Mouse (Mus musculus) effector memory CD4-positive, alpha-beta T cell, adult 5 months (primary cell): Measurements from ENCODE around the gene Klk1b5. TPM values are rescaled to one million over a fixed set of nuclear protein-coding genes. Genes with fewer than 3 reads are reported as not detected.

Experiments
- polyA plus RNA-seq: library from polyadenylated mRNA; unstranded; fragments of 100-300 nt; shearing (Covaris generic); gene quantifications from one replicate; pipeline ENCODE4 v1.2.1, GENCODE M21; 2017

Klk1b5 gene
- polyA plus RNA-seq = not detected

DNA sequence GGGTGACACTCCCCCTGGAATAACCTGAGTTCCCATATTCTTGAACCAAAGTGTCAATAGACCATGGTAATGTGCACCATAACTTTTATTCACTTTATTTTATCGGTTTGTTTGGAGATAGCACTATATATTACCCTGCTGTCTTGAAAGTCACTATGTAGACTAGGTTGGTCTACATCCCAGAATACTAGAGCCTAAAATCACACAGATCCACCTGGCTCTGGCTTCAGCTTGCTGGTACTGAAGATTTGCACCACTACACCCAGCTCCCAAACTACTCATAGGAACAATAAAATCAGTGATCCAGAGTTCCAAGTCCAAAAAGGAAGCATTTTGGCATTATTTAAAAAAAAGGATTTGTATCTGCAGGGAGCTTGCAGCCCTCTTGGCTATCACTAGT lies at the start of gene Klk1b5:
Gene Klk1b5, plus strand, starts transcription at position 301 of the 400 bp plus-strand sequence.

DNA sequence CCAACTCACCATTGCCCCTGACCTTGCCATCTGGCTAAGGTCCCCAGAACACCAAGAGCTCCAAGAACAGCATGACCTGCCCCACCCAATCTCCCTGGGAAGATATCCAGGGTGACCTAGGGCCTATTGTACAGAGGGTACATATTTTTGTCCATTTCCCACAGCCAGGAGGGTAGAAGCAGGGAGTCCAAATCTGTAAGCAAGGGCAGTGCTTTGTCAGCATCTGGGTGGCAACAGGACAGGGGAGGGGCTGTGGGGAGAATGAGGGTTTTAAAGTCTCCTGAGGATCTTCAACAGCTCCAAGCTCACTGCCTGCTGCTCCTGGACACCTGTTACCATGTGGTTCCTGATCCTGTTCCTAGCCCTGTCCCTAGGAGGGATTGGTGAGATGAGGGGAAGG lies 27.8 kb upstream of the Klk1b5 start, which contains the start of gene Klk1b24:
Gene Klk1b24, plus strand, starts transcription at position 301 of the 400 bp plus-strand sequence.

DNA sequence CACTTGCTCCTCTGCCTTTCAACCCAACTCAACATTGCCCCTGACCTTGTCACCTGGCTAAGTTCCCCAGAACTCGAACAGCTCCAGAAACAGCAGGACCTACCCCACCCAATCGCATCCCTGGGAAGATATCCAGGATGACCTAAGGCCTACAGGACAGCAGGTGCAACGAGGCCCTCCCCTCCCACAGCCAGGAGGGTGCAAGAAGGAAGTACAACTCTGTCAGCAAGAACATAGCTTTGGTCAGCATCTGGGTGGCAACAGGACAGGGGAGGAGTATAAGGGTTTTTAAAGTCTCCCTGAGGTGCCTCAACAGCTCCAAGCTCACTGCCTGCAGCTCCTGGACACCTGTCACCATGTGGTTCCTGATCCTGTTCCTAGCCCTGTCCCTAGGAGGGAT lies 17.9 kb upstream of the Klk1b5 start, which contains the start of gene Klk1b3:
Gene Klk1b3, plus strand, starts transcription at position 301 of the 400 bp plus-strand sequence.

DNA sequence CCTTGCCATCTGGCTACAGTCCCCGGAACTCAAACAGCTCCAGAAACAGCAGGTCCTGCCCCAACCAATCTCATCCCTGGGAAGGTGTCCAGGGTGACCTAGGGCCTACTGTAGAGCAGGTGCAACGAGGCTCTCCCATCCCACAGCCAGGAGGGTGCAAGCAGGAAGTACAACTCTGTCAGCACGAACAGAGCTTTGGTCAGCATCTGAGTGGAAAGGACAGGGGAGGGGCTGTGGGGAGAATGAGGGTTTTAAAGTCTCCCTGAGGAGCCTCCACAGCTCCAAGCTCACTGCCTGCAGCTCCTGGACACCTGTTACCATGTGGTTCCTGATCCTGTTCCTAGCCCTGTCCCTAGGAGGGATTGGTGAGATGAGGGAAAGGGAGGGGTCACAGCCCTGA lies 8.6 kb upstream of the Klk1b5 start, which contains the start of gene Klk1b4:
Gene Klk1b4, plus strand, starts transcription at position 301 of the 400 bp plus-strand sequence.

DNA sequence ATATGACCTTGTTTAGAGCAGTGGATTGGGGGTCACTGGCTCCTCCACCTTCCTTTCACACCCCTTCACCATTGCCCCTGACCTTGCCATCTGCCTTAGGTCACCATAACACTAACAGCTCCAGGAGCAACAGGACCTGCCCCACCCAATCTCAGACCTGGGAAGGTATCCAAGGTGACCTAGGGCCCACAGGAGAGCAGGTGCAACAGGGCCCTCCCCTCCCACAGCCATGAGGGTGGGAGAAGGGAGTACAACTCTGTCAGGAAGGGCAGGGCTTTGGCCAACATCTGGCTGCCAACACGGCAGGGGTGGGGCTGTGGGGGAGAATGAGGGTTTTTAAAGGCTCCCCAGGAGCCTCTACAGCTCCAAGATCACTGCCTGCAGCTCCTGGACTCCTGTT lies 9.3 kb downstream of the Klk1b5 start, which contains the start of gene Klk1:
Gene Klk1, plus strand, starts transcription at position 285 of the 400 bp plus-strand sequence.

DNA sequence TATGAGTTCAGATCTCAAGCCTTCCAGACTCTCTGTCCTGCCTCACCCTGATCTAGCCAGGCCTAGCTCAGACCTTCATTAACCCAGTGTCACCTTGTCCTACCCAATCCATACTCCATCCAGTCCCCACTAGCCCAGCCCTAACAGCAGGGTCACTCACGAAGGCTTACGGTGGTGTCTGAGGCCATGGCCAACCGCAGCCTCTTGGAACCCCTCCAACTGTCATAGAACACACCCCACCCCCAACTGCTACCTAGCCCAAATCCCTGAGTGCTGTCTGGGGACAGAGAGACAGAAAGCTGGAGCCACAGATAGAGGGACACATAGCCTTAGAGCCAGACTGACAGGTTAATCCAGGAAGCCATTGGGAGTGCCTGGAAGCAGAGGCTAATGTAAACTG lies 20.2 kb downstream of the Klk1b5 start, which contains the start of gene Gm36864:
Gene Gm36864, plus strand, starts transcription at position 269 of the 400 bp plus-strand sequence.

DNA sequence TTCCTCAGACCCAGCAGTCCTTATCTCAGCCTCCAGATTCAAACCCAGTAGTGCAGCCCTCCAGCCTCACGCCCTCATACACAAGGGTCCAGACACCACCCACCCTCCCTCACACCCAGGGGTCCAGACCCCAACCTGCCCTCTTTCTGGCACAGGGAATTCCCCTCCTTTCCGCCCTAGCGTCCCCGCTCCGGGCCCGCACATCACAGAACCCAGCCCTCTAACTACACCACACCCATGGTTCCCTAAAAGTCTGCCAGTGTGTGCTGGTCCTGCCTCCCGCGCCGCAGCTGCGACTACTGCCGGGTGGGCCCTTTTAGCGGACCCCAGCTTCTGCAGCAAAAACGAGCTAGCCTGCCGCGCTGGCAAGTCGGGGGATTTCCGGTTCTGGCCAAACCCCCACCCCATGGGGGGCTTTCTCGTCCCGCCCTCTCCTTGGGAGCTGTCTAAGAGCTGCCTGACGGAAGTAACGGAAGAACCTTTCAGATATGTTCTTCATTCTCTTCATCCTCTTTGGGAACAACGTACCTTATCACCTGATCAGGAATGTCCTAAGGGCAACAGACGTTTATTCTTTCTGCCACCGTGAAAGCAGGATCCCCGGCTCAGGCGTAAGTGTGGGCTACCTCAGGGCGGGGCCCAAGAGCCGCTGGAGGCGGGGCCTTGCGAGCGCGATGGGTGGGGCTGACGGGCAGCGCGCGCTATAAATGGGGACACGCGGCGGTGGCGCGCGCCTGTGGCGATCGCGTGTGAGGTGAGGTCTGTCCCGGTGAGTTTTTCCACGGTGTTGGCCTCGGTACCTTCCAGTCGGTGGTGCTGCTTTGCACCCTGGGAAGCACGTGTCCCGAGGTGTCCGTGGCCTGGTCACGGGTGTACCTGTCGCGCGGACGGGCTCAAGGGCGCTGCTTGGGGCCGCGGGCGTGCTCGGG lies 30.6 kb downstream of the Klk1b5 start, which contains the start of the genes 1700028J19Rik and 2410002F23Rik:
Gene 1700028J19Rik, minus strand, starts transcription at position 641 of the 929 bp plus-strand sequence.
Gene 2410002F23Rik, plus strand, starts transcription at position 668 of the 929 bp plus-strand sequence.

DNA sequence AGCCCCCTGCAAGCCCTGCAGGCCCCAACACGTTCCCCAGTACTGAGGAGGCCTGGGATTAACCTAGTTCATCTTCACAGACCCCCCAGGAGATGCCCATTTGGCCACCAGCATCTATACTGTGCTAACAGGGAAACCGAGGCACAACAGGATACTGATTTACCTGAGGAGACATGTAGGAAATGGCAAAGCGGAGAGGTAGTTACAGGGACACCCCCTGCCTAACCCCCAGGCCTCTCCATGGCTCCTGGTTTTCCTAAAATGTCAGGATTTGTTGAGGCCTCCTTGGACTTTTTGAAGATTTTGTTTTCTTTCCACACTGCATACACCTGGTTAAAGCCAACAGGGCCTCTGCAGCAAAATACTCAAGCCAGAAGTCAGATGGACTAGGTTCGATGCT lies 41.5 kb downstream of the Klk1b5 start, which contains the start of gene Acp4:
Gene Acp4, minus strand, starts transcription at position 101 of the 400 bp plus-strand sequence.

DNA sequence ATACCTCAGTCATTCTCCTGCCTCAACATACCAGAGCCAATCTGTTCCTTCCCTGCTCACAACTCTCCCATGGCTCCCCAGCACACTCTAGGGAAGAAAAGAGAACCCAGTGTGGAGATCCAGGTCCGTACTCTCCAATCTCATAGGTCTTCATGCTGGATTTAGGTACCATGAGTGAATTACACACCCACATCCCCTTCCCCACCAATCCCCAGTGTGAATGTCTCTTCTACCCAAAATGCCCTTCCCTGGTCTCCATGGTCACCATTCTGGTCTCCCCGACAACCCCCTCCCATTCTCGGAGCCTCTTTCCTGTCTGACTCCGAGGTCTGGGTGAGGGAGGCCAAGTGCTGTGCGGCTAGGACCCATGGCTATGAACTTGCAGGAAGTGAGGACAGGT lies 45.4 kb downstream of the Klk1b5 start, which contains the start of gene Gm15517:
Gene Gm15517, plus strand, starts transcription at position 301 of the 400 bp plus-strand sequence.

Other genes starting within 250 kb of the Klk1b5 start
- gene Klk1b1, start 249.2 kb upstream of the Klk1b5 start, polyA plus RNA-seq = not detected
- gene Klk1b9, start 239.9 kb upstream of the Klk1b5 start, polyA plus RNA-seq = not detected
- gene Klk1b11, start 220.1 kb upstream of the Klk1b5 start, polyA plus RNA-seq = not detected
- gene Klk1b26, start 203.8 kb upstream of the Klk1b5 start, polyA plus RNA-seq = not detected
- not detected for gene Klk1b27, start 163.7 kb upstream of the Klk1b5 start, polyA plus RNA-seq
- gene Klk1b21, start 113.6 kb upstream of the Klk1b5 start, polyA plus RNA-seq = not detected
- not detected for gene Klk1b22, start 103.3 kb upstream of the Klk1b5 start, polyA plus RNA-seq
- not detected for gene Klk1b16, start 79.2 kb upstream of the Klk1b5 start, polyA plus RNA-seq
- gene Klk1b24, start 27.7 kb upstream of the Klk1b5 start, polyA plus RNA-seq = not detected
- not detected for gene Klk1b3, start 17.8 kb upstream of the Klk1b5 start, polyA plus RNA-seq
- gene Klk1b4, start 8.5 kb upstream of the Klk1b5 start, polyA plus RNA-seq = not detected
- not detected for gene Klk1, start 9.4 kb downstream of the Klk1b5 start, polyA plus RNA-seq
- gene Gm36864, start 20.2 kb downstream of the Klk1b5 start, polyA plus RNA-seq = not detected
- gene 1700028J19Rik, start 30.8 kb downstream of the Klk1b5 start, polyA plus RNA-seq = 0.85 TPM
- gene 2410002F23Rik, start 30.8 kb downstream of the Klk1b5 start, polyA plus RNA-seq = 192 TPM
- not detected for gene Acp4, start 41.4 kb downstream of the Klk1b5 start, polyA plus RNA-seq
- not detected for gene Gm15517, start 45.5 kb downstream of the Klk1b5 start, polyA plus RNA-seq
- gene Clec11a, start 91.0 kb downstream of the Klk1b5 start, polyA plus RNA-seq = 0.12 TPM
- gene Shank1, start 94.3 kb downstream of the Klk1b5 start, polyA plus RNA-seq = 0.47 TPM
- 0.77 TPM for gene Syt3, start 168.2 kb downstream of the Klk1b5 start, polyA plus RNA-seq
- not detected for gene 1700008O03Rik, start 169.9 kb downstream of the Klk1b5 start, polyA plus RNA-seq
- gene Lrrc4b, start 213.1 kb downstream of the Klk1b5 start, polyA plus RNA-seq = not detected
- gene Aspdh, start 249.4 kb downstream of the Klk1b5 start, polyA plus RNA-seq = not detected